Mouse (Mus musculus) liver, embryonic 14.5 days (tissue): ENCODE data around the gene Gm28035.

Experiments used
- CTCF ChIP-seq: IDR thresholded peaks from 2 replicates; pipeline ENCODE4 v1.5.1; 2016; ENCODE audit warnings: antibody characterized with exemption, low read depth, control low read depth
- EP300 ChIP-seq: IDR thresholded peaks from 2 replicates; pipeline ENCODE4 v1.6.1; 2016; ENCODE audit warnings: antibody characterized with exemption, low read depth

- TF ChIP-seq EP300 = no peak
- TF ChIP-seq CTCF = no peak
These were observed 42.8 kb downstream of the Gm28035 start for GRCm38 (mm10) chr2:30283193-30283592.
